ENCODE assay signal across 9 mouse cellular contexts in genomic region chr9:10909573-10909972, GRCm38 (mm10). TPM values are rescaled to one million over a fixed set of nuclear protein-coding genes. Genes with fewer than 3 reads are reported as not detected.
A peak's percentile ranks its signal among the peaks of the same experiment; 100 is the strongest.
DNase-seq lines count a peak whose midpoint lies in the region; ATAC-seq and TF ChIP-seq lines count a peak whose summit lies in the region.
"Had no signal": no experiment of that assay in that cellular context is flagged by ENCODE, and none has a peak within 500 bp of the region (broad histone marks: within the 10 kb centered on the region; RNA-seq: fewer than 3 reads in every experiment).

No protein-coding gene starts in this region.

- no peaks in the 10 kb centered on the region for H3K9me3 ChIP-seq in stomach, postnatal 0 days (ENCODE audit: control insufficient read depth, low read length)
- H3K9me3 ChIP-seq: liver, embryonic 15.5 days had no signal

- H3K9ac ChIP-seq in stomach, postnatal 0 days (ENCODE audit: low read length), result no peak overlapping the region
- H3K9ac ChIP-seq: liver, embryonic 15.5 days had no signal

- peak; percentile 30 to 66 for DNase-seq in heart, postnatal 14 days
- DNase-seq in heart, adult 11 months, result no peak
- DNase-seq in T-cell, adult 2 months (ENCODE audit: low spot score), result peak; percentile 3
- peak; percentile 61 to 80 for DNase-seq in cerebellum, postnatal 36 days
- DNase-seq in heart, postnatal 4 days, result peak; percentile 64
- DNase-seq in kidney, postnatal 4 days, result peak; percentile 77
- peak; percentile 78 for DNase-seq in mesoderm, embryonic 11.5 days (ENCODE audit: low read depth, low spot score)
- peak; percentile 54 for DNase-seq in stomach, postnatal 0 days (ENCODE audit: low spot score)

- intact Hi-C loops in heart, postnatal 14 days (cut with DNase I), result no loop called here

- TF ChIP-seq CTCF in stomach, postnatal 0 days (IDR thresholded peaks at IDR 0.05; ENCODE audit: low read depth), result peak; percentile 77

- no peak for TF ChIP-seq EP300 in stomach, postnatal 0 days (optimal IDR thresholded peaks at IDR 0.05)

- no peak overlapping the region for H3K4me3 ChIP-seq in stomach, postnatal 0 days (ENCODE audit: low read depth, low read length)
- H3K4me3 ChIP-seq: liver, embryonic 15.5 days had no signal

- no peak for ATAC-seq in stomach, postnatal 0 days (ENCODE audit: low FRiP score, low TSS enrichment)

- no peaks in the 10 kb centered on the region for H3K4me1 ChIP-seq in stomach, postnatal 0 days (replicated peaks; ENCODE audit: control insufficient read depth, insufficient read depth)
- H3K4me1 ChIP-seq: liver, embryonic 15.5 days had no signal

- no peak overlapping the region for H3K4me2 ChIP-seq in stomach, postnatal 0 days (replicated peaks; ENCODE audit: low read depth)
- H3K4me2 ChIP-seq: liver, embryonic 15.5 days had no signal

- no peak overlapping the region for H3K27ac ChIP-seq in stomach, postnatal 0 days (replicated peaks)
- H3K27ac ChIP-seq: liver, embryonic 15.5 days had no signal

- WGBS in stomach, postnatal 0 days, result 23% methylated on average over 5 of the region's 5 CpGs

- H3K27me3 ChIP-seq in stomach, postnatal 0 days (ENCODE audit: control insufficient read depth, insufficient read depth, low read length), result no peaks in the 10 kb centered on the region
- H3K27me3 ChIP-seq: liver, embryonic 15.5 days had no signal

- H3K36me3 ChIP-seq in stomach, postnatal 0 days (ENCODE audit: control insufficient read depth, insufficient read depth, low read length), result no peaks in the 10 kb centered on the region
- H3K36me3 ChIP-seq: liver, embryonic 15.5 days had no signal

RNA-seq across cellular contexts. Expression of gene Cntn5, which starts 5.0 kb away (rescaled TPM):
- total RNA-seq in heart, postnatal 14 days (2021), result under 1 TPM; 0.05 to 0.14 TPM
- total RNA-seq in heart, postnatal 4 days (2021), result under 1 TPM; 0.10 to 0.16 TPM
- polyA plus RNA-seq in stomach, postnatal 0 days (2015; fragmentation: Nextera tagmentation; extraction: Ambion mirVana), result 0.46 and 0.49 TPM in 2 replicates
- polyA plus RNA-seq: liver, embryonic 15.5 days had no signal
